Mouse (Mus musculus) left cerebral cortex, postnatal 10 days (tissue): ENCODE measurements at regions not wholly inside any gene's neighbourhood (a gene's known extent, or its start where the extent isn't known, plus 50 kb on each side); places are given as distances from the start of the nearest gene placed in this dataset.
"Not testable (repeated sequence)": the region's sequence is repeated elsewhere in the genome, so short reads cannot be mapped to it uniquely, and the experiment has no call there.

ENCODE experiments used
- DNase-seq, 2 experiments: peaks; one replicate each; pipeline ENCODE4 v3.0.0; 2021 to 2022; ENCODE audit warnings: low spot score in 2 of 2, mixed read lengths in 1 of 2; ENCODE audit errors: extremely low spot score in 1 of 2
- intact Hi-C: fragments of 180-260 bp; cut with DNase I; formaldehyde crosslinking; loops from one replicate; pipeline ENCODE4 v1.15.1; 2025

DNA sequence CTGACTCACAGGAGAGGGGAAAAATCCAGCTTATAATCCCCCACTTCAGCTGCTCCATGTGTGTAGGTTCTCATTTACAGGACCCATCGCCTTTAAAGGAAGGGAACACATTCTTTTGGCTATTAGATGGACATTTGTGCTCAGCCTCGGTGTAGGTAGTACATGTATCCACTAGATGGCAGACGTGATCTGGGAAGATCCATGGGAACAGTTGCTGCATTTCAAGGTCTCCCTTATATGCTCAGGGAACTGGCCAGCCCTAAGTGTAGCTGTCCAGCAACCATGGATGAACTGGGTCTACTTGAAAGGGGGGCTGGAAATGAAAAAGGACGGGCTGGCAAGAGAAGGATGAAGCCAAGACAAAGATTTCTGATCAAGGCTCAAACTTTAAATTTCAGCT, 124.0 kb downstream of the Akain1 start:
- intact Hi-C loops: loop anchor here (10.0 kb wide), 2 partner anchors 782 to 862 kb away; no protein-coding TSS in a partner anchor

DNA sequence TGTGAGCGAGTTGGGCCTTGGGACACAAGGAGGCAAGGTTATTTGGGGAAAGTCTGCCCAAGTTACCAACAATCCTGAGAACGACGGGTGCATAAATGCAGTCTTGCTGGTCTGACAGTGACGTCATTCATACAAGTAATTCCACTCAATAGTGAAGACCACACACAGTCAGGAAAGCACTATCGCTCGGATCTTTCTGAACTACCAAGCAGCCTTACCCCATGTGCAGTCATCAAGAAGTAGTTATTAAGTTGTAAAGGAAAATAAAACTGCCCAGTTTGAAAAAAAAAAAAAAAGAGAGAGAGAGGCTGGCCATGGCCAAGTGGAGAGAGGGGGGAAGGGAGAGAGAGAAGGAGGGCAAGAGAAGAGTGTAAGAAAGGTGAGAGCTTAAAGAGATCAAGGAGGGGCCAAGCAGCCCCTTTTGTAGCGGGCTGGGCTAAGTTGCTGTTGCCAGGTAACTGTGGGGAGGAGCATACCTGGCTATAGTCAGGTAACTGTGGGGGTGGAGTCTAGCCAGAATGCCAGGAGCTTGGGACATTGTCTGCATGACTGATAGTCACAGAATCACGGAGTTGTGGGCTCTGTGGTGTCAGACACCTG, 132.0 kb downstream of the Akain1 start:
- intact Hi-C loops, DNase-seq: not testable (repeated sequence)

More for the DNA sequence above, 124.0 kb downstream of the Akain1 start:
- peak; percentile 33 to 68 for DNase-seq

DNA sequence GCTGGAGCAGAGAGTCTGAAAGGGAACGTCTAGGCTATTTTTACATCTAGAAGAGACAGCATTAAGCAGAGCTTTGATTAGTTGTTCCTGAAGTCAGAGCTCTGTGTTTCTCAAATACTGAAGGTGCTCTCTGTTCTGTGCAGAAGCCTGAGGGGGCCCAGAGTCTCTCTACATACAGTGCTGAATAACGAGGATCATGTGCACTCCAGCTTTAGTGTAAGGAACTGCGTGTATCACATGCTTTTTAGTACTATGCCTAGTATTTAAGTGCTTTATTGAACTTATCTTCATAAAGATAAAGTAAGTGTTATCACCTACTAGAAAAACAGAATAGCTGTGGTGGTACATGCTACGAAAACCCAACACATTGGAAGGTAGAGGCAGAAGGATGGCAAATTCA, 151.4 kb downstream of the Akain1 start:
- intact Hi-C loops: no loop called here

DNA sequence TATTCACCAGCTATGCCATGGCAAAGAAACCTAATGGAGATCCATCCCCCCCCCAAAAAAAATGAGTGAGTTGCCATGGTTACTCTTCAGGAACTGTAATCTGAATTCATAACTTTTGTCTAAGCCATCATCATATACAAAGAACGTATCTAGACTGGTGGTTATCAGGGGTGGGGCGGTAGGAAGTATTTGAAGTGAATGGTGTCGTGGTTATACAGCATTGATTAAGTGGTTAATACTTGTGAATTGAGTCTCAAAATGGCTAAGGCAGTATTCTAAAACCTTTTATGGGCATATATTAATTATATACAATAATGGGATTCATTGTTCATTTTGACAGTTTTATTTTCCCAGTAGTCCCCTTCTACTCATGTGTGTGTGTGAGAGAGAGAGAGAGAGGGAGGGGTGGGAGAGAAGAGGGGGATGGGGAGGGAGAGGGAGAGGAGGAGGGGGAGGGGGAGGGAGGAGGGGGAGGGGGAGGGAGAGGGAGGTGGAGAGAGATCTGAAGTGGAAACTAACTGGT, 158.7 kb downstream of the Akain1 start:
- DNase-seq: no peak
- intact Hi-C loops: no loop called here

More for the DNA sequence above, 151.4 kb downstream of the Akain1 start:
- DNase-seq: no peak

DNA sequence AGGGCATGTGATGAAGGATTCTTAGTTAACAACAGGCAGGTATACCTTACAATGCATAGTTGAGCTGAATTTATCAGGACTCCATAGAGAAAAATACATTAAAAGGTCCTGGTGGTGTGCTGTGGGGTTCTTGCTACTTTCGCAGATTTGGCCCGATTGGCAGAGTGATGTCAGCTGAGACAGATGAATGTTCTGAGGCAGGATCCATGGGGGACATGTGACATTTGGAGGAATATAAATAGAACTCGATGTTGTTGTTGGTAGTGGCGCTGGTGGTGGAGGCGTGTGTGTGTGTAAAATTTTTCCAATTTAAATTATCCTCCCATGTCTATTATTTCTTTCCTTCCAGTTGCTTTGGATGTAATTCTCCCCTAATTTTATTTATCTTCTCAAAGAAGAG, 159.3 kb downstream of the Akain1 start:
- intact Hi-C loops: no loop called here
- DNase-seq: no peak

DNA sequence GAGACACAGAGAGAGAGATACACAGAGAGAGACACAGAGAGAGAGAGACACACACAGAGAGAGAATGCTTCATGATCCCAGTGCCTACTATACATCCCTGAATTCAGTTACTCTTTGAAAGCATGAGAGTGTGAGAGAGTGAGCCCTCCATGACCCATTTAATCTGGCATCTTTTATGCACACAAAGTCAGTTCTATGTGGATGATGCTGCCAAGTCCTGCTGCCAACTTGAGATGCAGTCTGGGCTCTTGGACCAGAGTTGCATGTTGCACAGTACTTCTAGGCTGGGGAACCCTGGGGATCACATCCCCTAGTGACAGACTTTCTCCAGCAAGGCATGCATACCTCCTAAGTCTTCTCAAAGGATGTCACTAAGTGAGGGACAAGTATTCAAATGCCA, 164.5 kb downstream of the Akain1 start:
- DNase-seq: no peak

DNA sequence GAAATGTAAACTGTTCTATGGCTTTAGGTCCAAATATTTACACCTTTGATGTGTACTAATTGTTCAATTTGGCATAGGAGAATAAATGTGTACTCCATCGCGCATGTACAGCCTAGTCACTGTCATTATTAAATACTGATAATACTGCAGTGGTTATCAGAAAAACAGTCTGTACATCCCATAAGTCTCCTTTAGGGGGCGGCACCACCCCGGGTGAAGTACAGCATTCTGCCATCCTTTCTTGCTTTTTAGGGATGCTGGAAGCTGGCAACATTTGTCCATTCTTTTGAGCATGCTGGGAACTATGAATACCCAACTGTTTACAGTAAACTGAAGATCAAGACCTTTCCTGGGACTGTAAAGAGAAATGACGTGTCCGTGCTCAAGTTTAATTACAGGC, 165.6 kb downstream of the Akain1 start:
- DNase-seq: peak; percentile 35 to 56
- intact Hi-C loops: loop anchor here (5.0 kb wide), 1 partner anchor 363 kb away; the partner anchor contains the start of gene Dlgap1

More for the DNA sequence above, 164.5 kb downstream of the Akain1 start:
- intact Hi-C loops: no loop called here

DNA sequence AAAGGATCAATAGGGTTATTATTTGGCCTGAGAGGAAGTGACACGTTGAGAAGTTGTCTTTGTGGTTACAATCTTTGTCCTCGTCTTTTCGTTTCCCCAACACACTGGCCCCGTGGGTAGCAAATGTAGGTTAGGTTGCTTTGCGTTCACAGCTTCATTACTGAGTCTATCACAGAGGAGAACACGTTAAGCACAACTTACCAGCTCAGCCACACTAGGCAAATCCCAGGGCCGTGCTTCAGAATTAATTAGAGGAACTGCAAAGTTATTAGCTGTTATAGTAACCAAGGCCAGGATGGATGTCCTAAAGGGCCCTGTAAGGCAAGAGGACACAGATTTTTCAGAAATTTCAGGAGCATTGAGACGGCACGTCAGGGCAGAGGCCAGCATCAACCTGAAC, 166.3 kb downstream of the Akain1 start:
- intact Hi-C loops: loop anchor here (5.0 kb wide), 1 partner anchor 362 kb away; the partner anchor contains the start of gene Dlgap1
- no peak for DNase-seq

DNA sequence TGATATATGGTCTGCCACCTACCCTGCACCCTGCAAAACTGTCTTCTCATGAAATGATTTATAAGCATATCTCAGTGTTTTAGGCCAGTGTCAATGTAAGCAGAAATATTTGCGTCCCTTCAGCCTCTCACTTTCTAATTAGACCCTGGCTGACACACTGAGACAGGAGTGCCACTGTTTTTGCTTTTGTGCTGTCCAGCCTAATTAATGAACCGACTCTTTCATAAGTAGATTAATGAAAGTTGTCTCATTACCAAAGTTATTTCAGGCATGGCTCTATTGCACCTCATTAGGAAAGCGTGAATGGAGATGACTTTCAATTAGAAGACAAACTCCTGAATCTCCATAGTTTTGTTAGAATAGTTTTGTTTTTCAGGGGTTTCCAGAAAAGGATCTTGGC, 192.3 kb downstream of the Akain1 start:
- DNase-seq: no peak
- intact Hi-C loops: no loop called here

DNA sequence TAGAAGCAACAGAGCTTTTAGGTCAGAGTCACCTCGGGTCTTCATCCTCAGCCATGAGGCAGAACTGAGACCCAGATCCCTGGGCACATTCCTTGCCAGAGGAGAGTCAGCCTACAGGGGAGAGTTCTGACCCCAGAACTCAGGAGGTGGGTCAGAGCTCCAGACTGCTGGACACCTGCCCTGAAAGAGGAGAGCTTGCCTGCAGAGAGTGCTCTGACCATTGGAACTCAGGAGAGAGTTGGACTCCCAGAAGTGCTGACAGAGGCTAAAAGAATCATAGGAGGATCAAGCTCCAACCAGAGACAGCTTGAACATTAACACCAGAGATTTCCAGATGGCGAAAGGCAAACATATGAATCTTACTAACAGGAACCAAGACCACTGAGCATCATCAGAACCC, 211.4 kb downstream of the Akain1 start:
- DNase-seq, intact Hi-C loops: not testable (repeated sequence)

DNA sequence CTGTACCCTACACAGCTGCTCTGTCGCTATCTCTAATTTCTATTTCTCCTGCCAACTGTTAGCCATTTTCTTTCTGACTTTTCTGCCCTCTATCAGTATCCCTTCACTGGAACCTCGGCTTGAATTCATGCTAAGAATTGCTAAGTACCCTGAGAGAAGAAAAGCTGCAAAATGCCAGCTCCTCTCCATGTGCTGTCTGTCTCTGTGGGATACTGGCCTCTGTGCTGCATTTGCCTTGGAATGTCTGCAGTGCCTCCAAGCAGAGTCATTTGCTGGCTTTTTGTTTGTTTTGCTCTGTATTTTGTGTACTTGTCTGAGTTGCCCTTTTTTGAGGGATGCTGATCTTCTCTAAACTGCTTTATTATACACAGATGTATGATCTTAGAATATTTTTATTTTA, 215.5 kb downstream of the Akain1 start:
- intact Hi-C loops: no loop called here
- DNase-seq: no peak

DNA sequence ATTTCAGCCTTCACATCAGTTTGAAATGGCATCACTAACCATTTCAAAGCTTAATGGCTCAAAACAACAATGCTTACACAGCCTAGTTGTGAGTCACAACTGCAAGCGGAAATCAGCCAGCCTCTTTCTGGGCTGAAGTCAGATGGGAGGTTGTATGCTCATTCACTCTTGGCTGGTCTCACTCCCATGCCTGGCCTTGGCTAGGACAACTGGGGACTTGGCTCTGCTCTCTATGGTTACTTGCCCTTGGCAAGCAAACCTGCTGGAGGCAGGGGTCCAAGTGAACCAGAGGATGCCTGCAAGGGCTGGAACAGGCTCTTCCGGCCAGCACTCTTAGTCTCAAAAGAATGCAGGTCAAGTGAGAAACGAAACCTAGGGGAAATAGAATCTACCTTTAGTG, 233.4 kb downstream of the Akain1 start:
- intact Hi-C loops: no loop called here
- peak; percentile 55 to 76 for DNase-seq

DNA sequence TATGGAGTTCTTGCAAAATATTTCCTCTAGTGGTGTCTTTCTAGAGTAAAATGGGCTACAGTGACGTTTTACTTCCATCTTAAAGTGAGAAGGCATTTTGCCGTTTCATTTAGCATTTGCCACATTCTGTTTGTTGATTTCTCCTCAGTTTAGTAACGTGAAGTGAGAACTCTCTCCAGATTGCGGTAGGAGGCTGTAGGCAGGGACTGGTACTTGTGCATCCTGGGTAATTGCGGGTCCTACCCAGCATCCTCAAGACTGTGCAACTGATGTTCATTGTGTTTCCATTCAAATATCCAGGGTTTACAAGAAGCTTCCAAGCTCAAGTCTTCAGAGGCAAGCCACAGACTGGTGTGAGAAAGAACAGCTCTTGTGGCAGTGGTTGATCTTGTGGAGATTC, 244.0 kb downstream of the Akain1 start:
- intact Hi-C loops: no loop called here
- no peak for DNase-seq

DNA sequence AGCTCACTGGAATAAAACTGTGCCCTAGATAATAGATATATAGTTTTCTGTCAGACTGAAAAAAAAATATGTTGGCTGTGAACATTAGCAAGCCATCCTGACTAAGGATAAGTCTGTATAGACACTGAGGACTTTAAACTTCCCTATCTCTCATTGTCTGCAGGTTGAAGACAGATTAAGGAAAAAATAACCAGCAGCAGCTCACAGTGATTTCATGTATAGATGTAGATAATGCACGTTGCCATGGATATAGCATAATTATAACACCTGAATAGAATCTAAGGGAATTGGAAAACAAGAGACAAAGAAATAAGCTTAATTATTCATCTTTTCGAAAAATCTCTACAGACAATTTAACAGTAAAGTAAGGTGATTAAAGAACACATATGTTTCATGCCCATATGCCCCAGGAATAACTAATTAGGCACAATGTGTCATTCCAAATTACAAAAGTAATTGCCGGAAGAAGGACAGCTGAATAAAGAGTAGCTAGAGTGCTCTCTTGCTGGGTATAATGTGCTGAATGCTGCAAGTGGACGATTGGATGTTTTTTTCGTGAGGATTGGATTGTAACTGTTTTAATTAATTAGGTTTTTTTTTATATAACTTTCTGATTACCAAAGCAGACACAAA, 246.6 kb downstream of the Akain1 start:
- intact Hi-C loops: no loop called here
- no peak for DNase-seq

DNA sequence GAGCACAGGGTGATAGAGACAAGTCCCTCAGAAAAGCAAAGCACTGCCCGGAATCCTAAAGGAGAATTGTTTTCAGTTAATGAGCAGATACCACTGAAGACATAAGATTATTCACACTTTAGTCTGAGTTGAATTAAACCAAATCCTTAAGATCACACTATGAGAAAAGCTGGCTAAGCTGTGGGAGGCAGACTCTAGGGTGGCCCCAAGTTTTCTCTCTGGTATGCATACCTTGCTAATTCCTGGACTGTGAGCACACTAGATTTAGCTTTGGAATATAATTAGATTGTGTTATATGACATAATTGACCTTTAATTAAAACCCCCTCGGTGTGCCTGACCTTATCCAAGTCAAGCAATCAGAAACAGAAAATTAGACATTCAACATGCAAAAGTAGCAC, 247.3 kb downstream of the Akain1 start:
- DNase-seq: no peak
- intact Hi-C loops: no loop called here

DNA sequence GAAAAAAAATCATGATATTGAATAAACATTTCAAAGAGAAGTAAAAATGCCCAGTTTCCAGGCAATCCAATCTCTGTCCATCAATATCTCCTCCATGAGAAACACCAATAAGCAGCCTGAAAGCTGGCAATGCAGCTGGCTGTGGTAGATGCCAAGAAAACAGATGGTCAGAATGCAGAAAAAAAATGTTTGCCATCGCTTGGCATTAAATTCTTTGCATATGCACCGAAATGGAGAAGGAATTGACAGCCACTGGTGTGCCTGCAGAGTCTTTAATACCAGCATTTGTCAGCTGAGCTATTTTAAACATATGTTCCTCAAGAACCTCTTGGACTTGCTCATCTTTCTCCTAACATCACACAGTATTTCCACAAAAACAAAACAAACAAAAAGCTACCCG, 256.2 kb downstream of the Akain1 start:
- peak in 1 of 2 experiments; percentile 31 for DNase-seq
- intact Hi-C loops: no loop called here

DNA sequence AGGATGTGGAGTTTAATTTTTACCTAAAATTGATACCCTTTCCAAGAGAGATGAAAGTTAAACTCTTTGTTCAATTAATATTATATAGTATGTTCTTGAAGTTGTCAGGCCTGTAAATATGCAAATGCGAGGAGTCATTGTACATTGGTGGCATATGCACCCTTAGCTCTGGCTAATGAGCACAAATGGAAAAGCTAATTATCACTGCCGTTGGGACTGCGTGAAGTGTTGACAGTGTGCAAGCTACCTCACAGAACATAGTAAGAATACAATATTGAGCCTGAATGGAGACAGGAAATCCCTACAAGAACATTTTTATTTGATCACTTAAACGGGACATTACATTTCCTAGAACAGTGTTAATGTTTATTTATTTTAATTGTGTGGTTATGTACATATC, 241.5 kb upstream of the Dlgap1 start:
- no peak for DNase-seq
- intact Hi-C loops: no loop called here

DNA sequence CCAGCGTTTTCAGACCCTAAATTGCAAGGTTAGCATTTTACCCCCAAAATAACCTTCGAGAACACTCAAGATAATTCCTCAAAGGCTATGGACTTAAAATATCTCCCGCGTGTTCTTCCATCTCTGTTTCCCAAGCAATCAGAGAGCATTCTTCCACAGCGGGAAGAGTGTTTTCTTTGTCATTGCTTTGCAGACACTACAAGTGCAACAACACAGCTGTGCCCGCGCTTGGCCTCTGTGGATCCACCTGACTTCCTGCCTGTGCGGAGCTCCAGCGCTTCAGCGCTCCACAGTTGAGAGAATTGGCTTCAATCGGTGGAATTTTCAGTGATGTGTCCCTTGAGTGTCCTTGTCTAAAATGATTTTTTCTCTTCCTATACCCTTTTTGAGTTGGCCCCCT, 235.9 kb upstream of the Dlgap1 start:
- DNase-seq: peak in 1 of 2 experiments; percentile 2
- intact Hi-C loops: no loop called here

DNA sequence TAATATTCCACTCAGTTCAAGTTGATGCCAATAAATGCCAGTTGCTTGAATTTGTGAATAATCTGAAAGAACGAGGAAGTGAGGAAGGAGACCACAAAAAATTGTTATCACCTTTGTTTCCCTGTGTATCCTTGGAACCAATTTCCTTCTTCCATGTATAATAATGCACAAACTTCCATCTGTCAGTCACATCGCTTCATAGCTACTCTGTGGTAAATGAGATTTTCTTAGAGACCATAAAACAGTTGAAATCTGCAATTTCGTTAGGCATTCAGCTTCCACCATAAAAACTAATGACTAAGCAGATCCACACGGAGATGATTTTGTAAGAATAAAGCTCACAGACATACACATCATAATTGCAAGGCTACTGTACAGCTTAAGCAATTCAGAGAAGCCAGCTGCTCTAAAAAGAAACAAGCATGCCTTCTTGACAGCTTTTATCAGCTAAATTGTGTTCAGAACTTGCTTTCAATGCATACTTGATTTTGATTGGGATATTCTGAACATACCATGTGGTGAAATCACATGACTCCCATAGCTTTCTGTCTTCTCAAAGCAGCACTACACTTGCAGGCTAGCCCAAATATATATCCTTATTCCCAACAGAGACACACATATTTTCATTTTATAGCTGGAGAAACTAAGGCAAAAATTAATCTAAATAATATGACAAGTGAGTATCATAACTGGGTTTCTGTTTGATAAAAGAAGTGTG, 232.3 kb upstream of the Dlgap1 start:
- intact Hi-C loops: no loop called here
- DNase-seq: peak in 1 of 2 experiments; percentile 3

DNA sequence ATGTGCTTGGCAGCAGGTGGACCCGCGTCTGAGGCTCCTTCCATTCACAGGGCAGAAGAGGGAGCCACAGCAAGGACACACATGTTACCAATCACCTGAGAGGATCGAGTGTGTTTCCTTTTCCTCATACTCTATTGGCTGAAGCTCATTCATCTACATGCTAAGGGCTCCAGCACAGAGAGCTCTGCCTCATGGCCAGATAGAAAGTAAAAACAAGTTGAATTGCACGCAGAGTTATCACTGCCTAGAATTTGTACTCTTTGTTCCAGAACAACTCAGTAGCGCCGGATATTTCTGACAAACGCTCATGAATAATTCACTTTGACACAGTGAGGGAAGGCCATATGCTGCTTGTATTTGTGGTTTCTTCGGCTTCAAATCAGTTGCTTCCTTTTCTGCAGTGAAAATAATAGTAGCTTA, 199.9 kb upstream of the Dlgap1 start:
- peak in 1 of 2 experiments; percentile 73 for DNase-seq
- intact Hi-C loops: no loop called here
